Mouse (Mus musculus): Measurements from ENCODE around the gene Gm11168. TPM values are rescaled to one million over a fixed set of nuclear protein-coding genes. Genes with fewer than 3 reads are reported as not detected.
"Not testable (repeated sequence)": the region's sequence is repeated elsewhere in the genome, so short reads cannot be mapped to it uniquely, and the experiment has no call there.

The Gm11168 gene
- total RNA-seq, 2 experiments from 2014 or later = not detected

DNA sequence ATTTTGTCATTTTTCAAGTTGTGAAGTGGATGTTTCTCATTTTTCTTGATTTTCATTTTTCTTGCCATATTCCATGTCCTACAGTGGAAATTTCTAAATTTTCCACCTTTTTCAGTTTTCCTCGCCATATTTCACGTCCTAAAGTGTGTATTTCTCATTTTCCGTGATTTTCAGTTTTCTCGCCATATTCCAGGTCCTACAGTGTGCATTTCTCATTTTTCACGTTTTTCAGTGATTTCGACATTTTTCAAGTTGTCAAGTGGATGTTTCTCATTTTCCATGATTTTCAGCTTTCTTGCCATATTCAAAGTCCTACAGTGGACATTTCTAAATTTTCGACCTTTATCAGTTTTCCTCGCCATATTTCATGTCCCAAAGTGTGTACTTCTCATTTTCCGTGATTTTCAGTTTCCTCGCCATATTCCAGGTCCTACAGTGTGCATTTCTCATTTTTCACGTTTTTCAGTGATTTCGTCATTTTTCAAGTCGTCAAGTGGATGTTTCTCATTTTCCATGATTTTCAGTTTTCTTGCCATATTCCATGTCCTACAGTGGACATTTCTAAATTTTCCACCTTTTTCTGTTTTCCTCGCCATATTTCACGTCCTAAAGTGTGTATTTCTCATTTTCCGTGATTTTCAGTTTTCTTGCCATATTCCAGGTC is 21.0 kb downstream of the Gm11168 start:
- intact Hi-C loops (cut with DNase I) = not testable (repeated sequence)
- DNase-seq (ENCODE audit: low spot score) = peak; percentile 99

DNA sequence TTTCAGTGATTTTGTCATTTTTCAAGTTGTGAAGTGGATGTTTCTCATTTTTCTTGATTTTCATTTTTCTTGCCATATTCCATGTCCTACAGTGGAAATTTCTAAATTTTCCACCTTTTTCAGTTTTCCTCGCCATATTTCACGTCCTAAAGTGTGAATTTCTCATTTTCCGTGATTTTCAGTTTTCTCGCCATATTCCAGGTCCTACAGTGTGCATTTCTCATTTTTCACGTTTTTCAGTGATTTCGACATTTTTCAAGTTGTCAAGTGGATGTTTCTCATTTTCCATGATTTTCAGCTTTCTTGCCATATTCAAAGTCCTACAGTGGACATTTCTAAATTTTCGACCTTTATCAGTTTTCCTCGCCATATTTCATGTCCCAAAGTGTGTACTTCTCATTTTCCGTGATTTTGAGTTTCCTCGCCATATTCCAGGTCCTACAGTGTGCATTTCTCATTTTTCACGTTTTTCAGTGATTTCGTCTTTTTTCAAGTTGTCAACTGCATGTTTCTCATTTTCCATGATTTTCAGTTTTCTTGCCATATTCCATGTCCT is 21.8 kb downstream of the Gm11168 start, which contains the start of gene Gm10717:
TSS of gene Gm10717 (plus strand) at position 506 of the 556 bp plus-strand sequence.
- DNase-seq (ENCODE audit: low spot score) = peak; percentile 19
- intact Hi-C loops (cut with DNase I) = not testable (repeated sequence)

DNA sequence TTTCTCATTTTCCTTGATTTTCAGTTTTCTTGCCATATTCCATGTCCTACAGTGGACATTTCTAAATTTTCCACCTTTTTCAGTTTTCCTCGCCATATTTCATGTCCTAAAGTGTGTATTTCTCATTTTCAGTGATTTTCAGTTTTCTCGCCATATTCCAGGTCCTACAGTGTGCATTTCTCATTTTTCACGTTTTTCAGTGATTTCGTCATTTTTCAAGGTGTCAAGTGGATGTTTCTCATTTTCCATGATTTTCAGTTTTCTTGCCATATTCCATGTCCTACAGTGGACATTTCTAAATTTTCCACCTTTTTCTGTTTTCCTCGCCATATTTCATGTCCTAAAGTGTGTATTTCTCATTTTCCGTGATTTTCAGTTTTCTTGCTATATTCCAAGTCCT is 22.5 kb downstream of the Gm11168 start:
- DNase-seq (ENCODE audit: low spot score) = peak; percentile 46
- intact Hi-C loops (cut with DNase I) = not testable (repeated sequence)

DNA sequence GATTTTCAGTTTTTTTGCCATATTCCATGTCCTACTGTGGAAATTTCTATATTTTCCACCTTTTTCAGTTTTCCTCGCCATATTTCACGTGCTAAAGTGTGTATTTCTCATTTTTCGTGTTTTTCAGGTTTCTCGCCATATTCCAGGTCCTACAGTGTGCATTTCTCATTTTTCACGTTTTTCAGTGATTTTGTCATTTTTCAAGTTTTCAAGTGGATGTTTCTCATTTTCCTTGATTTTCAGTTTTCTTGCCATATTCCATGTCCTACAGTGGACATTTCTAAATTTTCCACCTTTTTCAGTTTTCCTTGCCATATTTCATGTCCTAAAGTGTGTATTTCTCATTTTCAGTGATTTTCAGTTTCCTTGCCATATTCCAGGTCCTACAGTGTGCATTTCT is 23.0 kb downstream of the Gm11168 start:
- intact Hi-C loops (cut with DNase I); DNase-seq (ENCODE audit: low spot score): not testable (repeated sequence)

DNA sequence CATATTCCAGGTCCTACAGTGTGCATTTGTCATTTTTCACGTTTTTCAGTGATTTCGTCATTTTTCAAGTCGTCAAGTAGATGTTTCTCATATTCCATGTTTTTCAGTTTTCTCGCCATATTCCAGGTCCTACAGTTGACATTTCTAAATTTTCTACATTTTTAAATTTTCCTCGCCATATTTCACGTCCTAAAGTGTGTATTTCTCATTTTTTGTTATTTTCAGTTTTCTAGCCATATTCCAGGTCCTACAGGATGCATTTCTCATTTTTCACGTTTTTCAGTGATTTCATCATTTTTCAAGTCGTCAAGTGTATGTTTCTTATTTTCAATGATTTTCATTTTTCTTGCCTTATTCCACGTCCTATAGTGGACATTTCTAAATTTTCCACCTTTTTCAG is 23.6 kb downstream of the Gm11168 start:
- intact Hi-C loops (cut with DNase I); DNase-seq (ENCODE audit: low spot score): not testable (repeated sequence)

DNA sequence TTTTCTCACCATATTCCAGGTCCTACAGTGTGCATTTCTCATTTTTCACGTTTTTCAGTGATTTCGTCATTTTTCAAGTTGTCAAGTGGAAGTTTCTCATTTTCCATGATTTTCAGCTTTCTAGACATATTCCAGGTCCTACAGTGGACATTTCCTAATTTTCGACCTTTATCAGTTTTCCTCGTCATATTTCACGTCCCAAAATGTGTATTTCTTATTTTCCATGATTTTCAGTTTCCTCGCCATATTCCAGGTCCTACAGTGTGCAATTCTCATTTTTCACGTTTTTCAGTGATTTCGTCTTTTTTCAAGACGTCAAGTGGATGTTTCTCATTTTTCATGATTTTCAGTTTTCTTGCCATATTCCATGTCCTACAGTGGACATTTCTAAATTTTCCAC is 24.1 kb downstream of the Gm11168 start:
- DNase-seq (ENCODE audit: low spot score); intact Hi-C loops (cut with DNase I): not testable (repeated sequence)

DNA sequence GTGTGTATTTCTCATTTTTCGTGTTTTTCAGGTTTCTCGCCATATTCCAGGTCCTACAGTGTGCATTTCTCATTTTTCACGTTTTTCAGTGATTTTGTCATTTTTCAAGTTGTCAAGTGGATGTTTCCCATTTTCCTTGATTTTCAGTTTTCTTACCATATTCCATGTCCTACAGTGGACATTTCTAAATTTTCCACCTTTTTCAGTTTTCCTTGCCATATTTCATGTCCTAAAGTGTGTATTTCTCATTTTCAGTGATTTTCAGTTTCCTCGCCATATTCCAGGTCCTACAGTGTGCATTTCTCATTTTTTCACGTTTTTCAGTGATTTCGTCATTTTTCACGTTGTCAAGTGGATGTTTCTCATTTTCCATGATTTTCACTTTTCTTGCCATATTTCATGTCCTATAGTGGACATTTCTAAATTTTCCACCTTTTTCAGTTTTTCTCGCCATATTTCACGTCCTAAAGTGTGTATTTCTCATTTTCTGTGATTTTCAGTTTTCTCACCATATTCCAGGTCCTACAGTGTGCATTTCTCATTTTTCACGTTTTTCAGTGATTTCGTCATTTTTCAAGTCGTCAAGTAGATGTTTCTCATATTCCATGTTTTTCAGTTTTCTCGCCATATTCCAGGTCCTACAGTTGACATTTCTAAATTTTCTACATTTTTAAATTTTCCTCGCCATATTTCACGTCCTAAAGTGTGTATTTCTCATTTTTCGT is 26.3 kb downstream of the Gm11168 start:
- DNase-seq (ENCODE audit: low spot score) = peak; percentile 2
- intact Hi-C loops (cut with DNase I) = not testable (repeated sequence)

DNA sequence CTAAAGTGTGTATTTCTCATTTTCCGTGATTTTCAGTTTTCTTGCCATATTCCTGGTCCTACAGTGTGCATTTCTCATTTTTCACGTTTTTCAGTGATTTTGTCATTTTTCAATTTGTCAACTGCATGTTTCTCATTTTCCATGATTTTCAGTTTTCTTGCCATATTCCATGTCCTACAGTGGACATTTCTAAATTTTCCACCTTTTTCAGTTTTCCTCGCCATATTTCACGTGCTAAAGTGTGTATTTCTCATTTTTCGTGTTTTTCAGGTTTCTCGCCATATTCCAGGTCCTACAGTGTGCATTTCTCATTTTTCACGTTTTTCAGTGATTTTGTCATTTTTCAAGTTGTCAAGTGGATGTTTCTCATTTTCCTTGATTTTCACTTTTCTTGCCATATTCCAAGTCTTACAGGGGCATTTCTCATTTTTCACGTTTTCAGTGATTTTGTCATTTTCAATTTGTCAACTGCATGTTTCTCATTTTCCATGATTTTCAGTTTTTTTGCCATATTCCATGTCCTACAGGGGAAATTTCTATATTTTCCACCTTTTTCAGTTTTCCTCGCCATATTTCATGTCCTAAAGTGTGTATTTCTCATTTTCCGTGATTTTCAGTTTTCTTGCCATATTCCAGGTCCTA is 27.7 kb downstream of the Gm11168 start:
- DNase-seq (ENCODE audit: low spot score); intact Hi-C loops (cut with DNase I): not testable (repeated sequence)

DNA sequence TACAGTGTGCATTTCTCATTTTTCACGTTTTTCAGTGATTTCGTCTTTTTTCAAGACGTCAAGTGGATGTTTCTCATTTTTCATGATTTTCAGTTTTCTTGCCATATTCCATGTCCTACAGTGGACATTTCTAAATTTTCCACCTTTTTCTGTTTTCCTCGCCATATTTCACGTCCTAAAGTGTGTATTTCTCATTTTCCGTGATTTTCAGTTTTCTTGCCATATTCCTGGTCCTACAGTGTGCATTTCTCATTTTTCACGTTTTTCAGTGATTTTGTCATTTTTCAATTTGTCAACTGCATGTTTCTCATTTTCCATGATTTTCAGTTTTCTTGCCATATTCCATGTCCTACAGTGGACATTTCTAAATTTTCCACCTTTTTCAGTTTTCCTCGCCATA is 31.2 kb downstream of the Gm11168 start, which contains the start of gene Gm17535:
TSS of gene Gm17535 (plus strand) at position 301 of the 400 bp plus-strand sequence.
- DNase-seq (ENCODE audit: low spot score); intact Hi-C loops (cut with DNase I): not testable (repeated sequence)

DNA sequence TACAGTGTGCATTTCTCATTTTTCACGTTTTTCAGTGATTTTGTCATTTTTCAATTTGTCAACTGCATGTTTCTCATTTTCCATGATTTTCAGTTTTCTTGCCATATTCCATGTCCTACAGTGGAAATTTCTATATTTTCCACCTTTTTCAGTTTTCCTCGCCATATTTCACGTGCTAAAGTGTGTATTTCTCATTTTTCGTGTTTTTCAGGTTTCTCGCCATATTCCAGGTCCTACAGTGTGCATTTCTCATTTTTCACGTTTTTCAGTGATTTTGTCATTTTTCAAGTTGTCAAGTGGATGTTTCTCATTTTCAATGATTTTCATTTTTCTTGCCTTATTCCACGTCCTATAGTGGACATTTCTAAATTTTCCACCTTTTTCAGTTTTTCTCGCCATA is 33.4 kb downstream of the Gm11168 start, which contains the start of gene Gm10715:
TSS of gene Gm10715 (plus strand) at position 301 of the 400 bp plus-strand sequence.
- intact Hi-C loops (cut with DNase I); DNase-seq (ENCODE audit: low spot score): not testable (repeated sequence)

DNA sequence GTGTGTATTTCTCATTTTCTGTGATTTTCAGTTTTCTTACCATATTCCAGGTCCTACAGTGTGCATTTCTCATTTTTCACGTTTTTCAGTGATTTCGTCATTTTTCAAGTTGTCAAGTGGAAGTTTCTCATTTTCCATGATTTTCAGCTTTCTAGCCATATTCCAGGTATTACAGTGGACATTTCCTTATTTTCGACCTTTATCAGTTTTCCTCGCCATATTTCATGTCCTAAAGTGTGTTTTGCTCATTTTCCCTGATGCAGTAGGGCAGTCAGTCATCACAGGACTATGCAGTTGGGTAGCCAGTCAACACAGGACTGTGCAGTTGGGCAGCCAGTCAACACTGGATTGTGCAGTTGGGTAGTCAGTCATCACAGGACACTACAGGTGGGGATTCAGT is 35.0 kb downstream of the Gm11168 start:
- DNase-seq (ENCODE audit: low spot score); intact Hi-C loops (cut with DNase I): not testable (repeated sequence)

Small RNA genes within 50 kb of the gene (microRNA-seq; reads per million reads assigned to microRNA genes)
- gene Mir101c = not detected

Other genes starting within 250 kb of the Gm11168 start
- gene Gm10722, start 2.4 kb upstream of the Gm11168 start, total RNA-seq (2021) = not detected
- gene Gm10721, start 9.8 kb downstream of the Gm11168 start, total RNA-seq (2021) = under 1 TPM in 1 of 2 experiments, not detected in 1; 0.78 TPM
- not detected for gene Gm10720, start 12.3 kb downstream of the Gm11168 start, total RNA-seq (2021)
- gene Gm10719, start 14.1 kb downstream of the Gm11168 start, total RNA-seq (2021) = not detected
- gene Gm10718, start 20.2 kb downstream of the Gm11168 start, total RNA-seq (2021) = not detected
- not detected for gene Gm10717, start 22.1 kb downstream of the Gm11168 start, total RNA-seq (2021)
- gene Gm17535, start 31.3 kb downstream of the Gm11168 start, total RNA-seq (2021) = not detected
- not detected for gene Gm10715, start 33.5 kb downstream of the Gm11168 start, total RNA-seq (2021)